Mouse (Mus musculus) ES-E14 (cell line): ENCODE results near the gene Pitpnm3. TPM values are rescaled to one million over a fixed set of nuclear protein-coding genes. Genes with fewer than 3 reads are reported as not detected.

Source experiments
- DNase-seq: peaks from one replicate; pipeline ENCODE4 v3.0.0-alpha.2; 2013; ENCODE audit warnings: low read depth, low spot score
- H3K27ac ChIP-seq: 2 replicates; pipeline ENCODE4 v1.5.1; 2012; ENCODE audit warnings: low read depth, mild to moderate bottlenecking, low read length, moderate library complexity, mixed read lengths; ENCODE audit not compliant: poor library complexity, insufficient read depth, severe bottlenecking
- H3K36me3 ChIP-seq: 2 replicates; pipeline ENCODE4 v1.6.1; 2012; ENCODE audit warnings: mild to moderate bottlenecking, low read length, moderate library complexity, mixed read lengths; ENCODE audit not compliant: control insufficient read depth, poor library complexity, insufficient read depth, severe bottlenecking
- H3K4me1 ChIP-seq, 2 experiments: fragments of 150-350 bp in 1 of 2; sonication (generic) in 1 of 2; 2 replicates each; pipeline ENCODE4 v1.6.1; 2012; ENCODE audit warnings: low read length in 2 of 2, mild to moderate bottlenecking in 1 of 2, mixed read lengths in 1 of 2; ENCODE audit not compliant: control insufficient read depth in 2 of 2, insufficient read depth in 2 of 2, poor library complexity in 1 of 2
- H3K4me3 ChIP-seq, 2 experiments: fragments of 150-350 bp in 1 of 2; sonication (generic) in 1 of 2; 2 replicates each; pipeline ENCODE4 v1.5.1; 2012; ENCODE audit warnings: low read length in 2 of 2, low read depth in 1 of 2, mild to moderate bottlenecking in 1 of 2, mixed read lengths in 1 of 2; ENCODE audit not compliant: insufficient read depth in 1 of 2, poor library complexity in 1 of 2, severe bottlenecking in 1 of 2
- H3K9ac ChIP-seq: 2 replicates; pipeline ENCODE4 v1.6.1; 2012; ENCODE audit warnings: low read depth, mild to moderate bottlenecking, low read length, mixed read lengths; ENCODE audit not compliant: poor library complexity, insufficient read depth, severe bottlenecking
- H3K9me3 ChIP-seq: fragments of 150-350 bp; sonication (generic); 2 replicates; pipeline ENCODE4 v1.6.1; 2012; ENCODE audit warnings: low read depth, mild to moderate bottlenecking, low read length; ENCODE audit not compliant: control insufficient read depth, insufficient read depth
- CHD2 ChIP-seq: IDR thresholded peaks from 2 replicates; pipeline ENCODE4 v1.6.1; 2014; ENCODE audit warnings: mild to moderate bottlenecking, low read depth, low read length, inconsistent platforms
- HCFC1 ChIP-seq: IDR thresholded peaks from 2 replicates; pipeline ENCODE4 v1.6.1; 2012; ENCODE audit warnings: low read length, inconsistent platforms, borderline replicate concordance; ENCODE audit not compliant: insufficient read depth
- MAFK ChIP-seq: IDR thresholded peaks from 2 replicates; pipeline ENCODE4 v1.6.1; 2014; ENCODE audit warnings: mild to moderate bottlenecking, low read depth, low read length, inconsistent platforms; ENCODE audit not compliant: insufficient read depth
- ZC3H11A ChIP-seq: IDR thresholded peaks from 2 replicates; pipeline ENCODE4 v1.6.1; 2012; ENCODE audit warnings: low read depth, mild to moderate bottlenecking, inconsistent platforms, low read length, borderline replicate concordance
- ZNF384 ChIP-seq: IDR thresholded peaks from 2 replicates; pipeline ENCODE4 v1.6.1; 2012; ENCODE audit warnings: low read depth, low read length, inconsistent platforms
- in situ Hi-C, 2 experiments: fragments of 600-800 bp; cut with MboI; formaldehyde crosslinking; loops; one replicate each; pipeline ENCODE4 v1.15.1; 2025; ENCODE audit warnings: low sequenced_read_pairs in 2 of 2, inconsistent platforms in 1 of 2; ENCODE audit not compliant: unreplicated experiment in 2 of 2
- total RNA-seq: library from RNA; depleted of rRNA; stranded (reverse); fragments of 300-350 nt; gene quantifications from 2 replicates; pipeline ENCODE4 v1.2.3, GENCODE M21; 2012; rRNA removed

Pitpnm3 gene
- total RNA-seq, 1 experiment = 0.36 TPM

GRCm38 (mm10) chr11:72005547-72005946 lies 130.0 kb downstream of the Pitpnm3 start:
- no peak overlapping the region for H3K4me3 ChIP-seq
- in situ Hi-C loops = no loop called here
- no peaks in the 10 kb centered on the region for H3K36me3 ChIP-seq
- H3K4me1 ChIP-seq = no peaks in the 10 kb centered on the region
- no peak overlapping the region for H3K27ac ChIP-seq
- no peak for DNase-seq
- H3K9ac ChIP-seq = no peak overlapping the region
- TF ChIP-seq CHD2 = no peak
- no peak for TF ChIP-seq MAFK
- TF ChIP-seq ZNF384 = no peak
- no peak for TF ChIP-seq HCFC1
- TF ChIP-seq ZC3H11A = no peak
- H3K9me3 ChIP-seq = no peaks in the 10 kb centered on the region

DNA sequence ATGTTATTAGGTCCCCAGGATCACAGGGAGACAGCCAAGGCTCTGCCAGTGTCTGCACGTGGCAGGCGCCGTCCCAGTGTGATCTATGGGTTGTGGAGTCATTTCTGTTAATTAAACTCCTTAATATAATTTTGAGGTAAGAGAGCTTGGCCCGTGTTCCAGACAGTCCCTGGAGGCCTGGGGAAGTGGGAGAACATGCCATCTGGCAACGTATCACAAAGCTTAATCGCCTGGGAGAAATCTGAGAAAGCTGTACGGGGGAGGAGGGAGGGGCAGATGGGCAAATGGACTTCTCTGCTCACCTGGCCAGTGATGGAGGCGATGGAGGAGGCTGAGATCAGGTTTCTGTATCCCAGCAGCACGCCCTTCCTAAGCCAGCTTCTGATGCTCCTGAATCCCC lies 132.4 kb downstream of the Pitpnm3 start:
- in situ Hi-C loops = no loop called here
- H3K4me3 ChIP-seq = no peak overlapping the region
- H3K27ac ChIP-seq = no peak overlapping the region
- TF ChIP-seq ZC3H11A (no peak), CHD2 (no peak), ZNF384 (no peak), MAFK (no peak), HCFC1 (no peak)
- H3K9ac ChIP-seq = no peak overlapping the region
- no peaks in the 10 kb centered on the region for H3K4me1 ChIP-seq
- no peaks in the 10 kb centered on the region for H3K36me3 ChIP-seq
- no peaks in the 10 kb centered on the region for H3K9me3 ChIP-seq
- no peak for DNase-seq

GRCm38 (mm10) chr11:72002138-72002853 lies 133.3 kb downstream of the Pitpnm3 start:
- in situ Hi-C loops = no loop called here
- Histone ChIP-seq H3K36me3 (no peaks in the 10 kb centered on the region), H3K4me3 (no peak overlapping the region), H3K9me3 (no peaks in the 10 kb centered on the region), H3K4me1 (no peaks in the 10 kb centered on the region), H3K27ac (no peak overlapping the region), H3K9ac (no peak overlapping the region)
- no peak for DNase-seq
- TF ChIP-seq CHD2 = no peak
- no peak for TF ChIP-seq HCFC1
- no peak for TF ChIP-seq MAFK
- TF ChIP-seq ZNF384 = no peak
- TF ChIP-seq ZC3H11A = no peak

DNA sequence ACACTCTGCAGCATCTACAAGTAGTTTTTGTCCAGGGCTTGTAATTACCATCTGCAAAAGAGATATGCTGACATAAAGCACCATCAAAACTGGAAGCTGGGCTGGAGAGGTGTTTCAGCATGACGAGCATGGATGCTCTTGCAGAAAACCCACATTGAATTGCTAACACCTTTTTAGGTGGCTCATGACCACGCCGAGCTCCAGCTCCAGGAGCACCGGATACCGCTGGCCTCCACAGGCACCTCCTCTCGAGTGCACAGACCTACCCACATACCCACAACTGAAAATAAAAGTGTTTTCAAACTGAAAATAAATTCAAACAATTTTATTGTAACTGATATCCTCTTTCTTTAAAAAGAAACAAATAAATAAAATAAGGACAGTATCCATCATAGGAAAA lies 135.4 kb downstream of the Pitpnm3 start:
- no peak overlapping the region for H3K9ac ChIP-seq
- H3K27ac ChIP-seq = no peak overlapping the region
- no peak for DNase-seq
- peaks cover 0 to 2% of the 10 kb centered on the region in 2 experiments; a peak in 1 of 4 replicates for H3K4me1 ChIP-seq
- H3K4me3 ChIP-seq = no peak overlapping the region
- TF ChIP-seq ZNF384 (no peak), MAFK (no peak), CHD2 (no peak), ZC3H11A (no peak), HCFC1 (no peak)
- H3K36me3 ChIP-seq = no peaks in the 10 kb centered on the region
- H3K9me3 ChIP-seq = no peaks in the 10 kb centered on the region
- in situ Hi-C loops = no loop called here

Other genes starting within 250 kb of the Pitpnm3 start
- gene Aipl1, start 98.3 kb downstream of the Pitpnm3 start, total RNA-seq = 0.18 and 0.32 TPM in 2 replicates
- gene Pimreg, start 93.7 kb downstream of the Pitpnm3 start, total RNA-seq = 28.7 and 31.3 TPM in 2 replicates
- 2.8 and 5.1 TPM in 2 replicates for gene Gm43951, start 71.1 kb upstream of the Pitpnm3 start, total RNA-seq
- 8.3 and 8.5 TPM in 2 replicates for gene 4933427D14Rik, start 71.7 kb upstream of the Pitpnm3 start, total RNA-seq
- 77.1 and 126 TPM in 2 replicates for gene Txndc17, start 71.8 kb upstream of the Pitpnm3 start, total RNA-seq
- 21.5 and 28.6 TPM in 2 replicates for gene Med31, start 79.8 kb upstream of the Pitpnm3 start, total RNA-seq
- gene Slc13a5, start 131.4 kb upstream of the Pitpnm3 start, total RNA-seq = 7.1 and 8.1 TPM in 2 replicates
- 7.5 and 7.6 TPM in 2 replicates for gene Xaf1, start 165.9 kb upstream of the Pitpnm3 start, total RNA-seq
- gene Fbxo39, start 178.7 kb upstream of the Pitpnm3 start, total RNA-seq = 0.13 and 0.16 TPM in 2 replicates
- gene Tekt1, start 226.7 kb upstream of the Pitpnm3 start, total RNA-seq = 4.0 and 5.7 TPM in 2 replicates